Mouse (Mus musculus) E14TG2a.4 (cell line): ENCODE results near the gene Cd9.

Experiments used
- CTCF ChIP-seq: conservative IDR thresholded peaks from 2 replicates; pipeline ENCODE4 v1.5.1; 2014; ENCODE audit warnings: low read length
- NANOG ChIP-seq: IDR thresholded peaks from 2 replicates; pipeline ENCODE4 v1.6.1; 2014; ENCODE audit warnings: borderline replicate concordance, low read length, mixed read lengths

DNA sequence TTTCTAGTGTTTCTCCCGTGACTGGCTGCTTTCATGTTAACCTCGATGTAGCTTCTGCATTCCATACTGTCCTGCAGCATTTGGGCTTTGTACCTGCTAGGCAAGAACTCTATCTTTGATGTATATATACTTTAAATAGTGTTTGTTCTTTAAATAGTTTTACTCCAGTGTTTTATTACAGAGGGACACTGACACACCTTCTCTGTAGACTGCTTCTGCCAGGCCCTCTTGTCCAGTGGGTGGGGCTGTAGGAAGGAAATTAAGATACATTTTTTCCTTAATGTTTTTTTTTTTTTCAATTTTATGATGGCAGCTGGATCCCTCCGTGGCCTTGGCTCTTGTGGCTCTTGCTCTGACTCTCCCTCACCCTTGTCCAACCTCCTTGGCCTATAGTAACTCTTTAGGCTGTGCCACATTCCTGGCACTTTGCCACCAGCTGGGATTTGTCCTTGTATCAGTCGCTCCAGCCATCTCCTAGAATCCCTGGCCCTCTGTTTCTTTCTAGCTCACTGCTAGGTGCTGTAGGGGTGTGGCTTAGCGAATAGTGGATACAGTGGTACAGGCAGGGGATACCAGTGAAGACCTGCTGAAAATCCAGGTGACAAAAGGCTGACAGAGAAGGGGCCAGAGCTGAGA lies 27.1 kb upstream of the Cd9 start:
- TF ChIP-seq CTCF: no peak
- TF ChIP-seq NANOG: no peak
